Mouse (Mus musculus) kidney, postnatal 10 days (tissue): ENCODE results near the gene Tomm40.
A peak's percentile ranks its signal among the peaks of the same experiment; 100 is the strongest.

Experiments
- DNase-seq: peaks from one replicate; pipeline ENCODE4 v3.0.0; 2021; ENCODE audit warnings: mixed read lengths

Tomm40 gene

DNA sequence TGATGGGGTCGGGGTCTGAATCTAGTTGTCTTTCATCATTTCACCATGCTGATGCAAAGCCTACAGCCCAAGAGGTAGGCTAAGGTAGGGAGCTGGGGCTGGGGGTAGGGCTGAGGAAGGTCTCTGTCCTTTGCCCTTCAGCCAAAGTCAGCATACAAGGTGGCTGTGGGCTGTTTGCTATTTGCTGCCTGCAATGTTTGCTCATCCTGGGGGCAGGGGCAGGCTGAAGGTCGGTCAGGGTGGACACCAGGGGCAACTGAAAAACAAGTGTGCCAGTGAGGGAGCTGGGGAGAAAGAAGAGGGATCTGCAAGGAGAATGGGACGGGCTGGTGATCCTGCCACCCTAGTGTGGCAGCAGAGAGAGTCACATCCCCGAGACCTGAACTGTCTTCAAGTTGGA is 29.9 kb downstream of the Tomm40 start:
- DNase-seq = no peak

DNA sequence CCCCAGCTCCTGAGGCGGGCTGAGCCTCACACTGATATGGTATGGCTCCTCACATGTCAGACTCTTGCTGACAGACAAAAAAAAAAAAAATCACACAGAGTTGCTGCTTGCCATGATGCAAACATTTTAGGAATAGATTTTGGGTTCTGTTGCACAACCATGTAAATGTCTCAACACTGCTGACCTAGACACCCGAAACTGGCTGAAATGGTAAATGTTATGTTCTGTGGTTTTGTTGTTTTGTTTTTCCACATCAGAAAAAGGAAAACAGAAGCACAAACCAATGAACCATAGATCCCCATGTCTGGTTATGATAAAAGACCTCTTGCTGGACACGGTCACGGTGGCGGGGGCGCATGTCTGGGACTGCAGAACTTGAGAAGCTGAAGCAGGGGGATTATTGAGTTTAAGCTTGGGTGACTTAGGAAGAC is 31.5 kb downstream of the Tomm40 start:
- DNase-seq = no peak

DNA sequence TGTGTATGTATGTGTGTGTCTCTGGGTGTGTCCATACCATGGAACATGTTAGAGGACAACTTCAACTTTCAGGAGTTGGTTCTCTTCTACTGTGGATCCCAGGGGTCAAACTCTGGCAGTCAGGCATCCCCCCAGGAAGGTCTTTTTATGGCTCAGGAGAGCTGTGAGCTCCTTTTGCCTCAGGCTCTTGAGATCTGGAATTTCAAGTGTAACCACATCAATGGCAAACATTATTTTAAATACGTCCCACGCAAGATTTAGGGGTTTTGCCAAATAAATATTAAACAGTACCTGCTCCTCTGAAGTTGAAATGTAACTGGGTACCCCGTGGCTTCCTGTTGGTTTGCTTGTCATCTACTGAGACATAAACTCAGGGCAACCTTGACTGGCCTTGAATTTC is 32.3 kb downstream of the Tomm40 start:
- no peak for DNase-seq

DNA sequence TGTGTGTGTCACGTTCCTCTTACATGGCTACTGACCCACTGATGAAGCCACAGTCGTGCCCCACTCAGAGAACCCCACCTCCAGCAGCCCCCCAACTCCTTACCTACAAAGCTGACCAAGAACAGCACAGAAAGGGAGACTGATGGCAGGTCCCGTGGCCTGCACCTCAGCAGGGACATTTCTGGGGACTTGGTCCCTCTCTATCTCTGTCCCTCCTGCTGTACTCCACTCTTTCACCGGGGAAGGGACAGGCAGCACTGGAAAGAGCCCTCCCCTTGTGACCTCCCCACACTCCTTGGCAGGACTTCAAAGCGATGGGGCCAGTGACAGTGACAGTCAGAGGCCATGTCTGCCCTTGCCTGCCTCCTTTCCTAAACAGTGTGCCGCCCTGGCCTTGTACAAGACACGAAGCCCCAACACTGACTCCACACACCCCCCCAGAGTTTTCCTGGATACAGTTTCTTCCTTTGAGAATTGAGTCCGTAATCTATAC is 34.0 kb downstream of the Tomm40 start, which contains the start of the genes Gm44805 and Apoc4:
TSS of gene Gm44805 (minus strand) at position 222 of the 493 bp plus-strand sequence.
TSS of gene Apoc4 (minus strand) at position 278 of the 493 bp plus-strand sequence.
- no peak for DNase-seq

DNA sequence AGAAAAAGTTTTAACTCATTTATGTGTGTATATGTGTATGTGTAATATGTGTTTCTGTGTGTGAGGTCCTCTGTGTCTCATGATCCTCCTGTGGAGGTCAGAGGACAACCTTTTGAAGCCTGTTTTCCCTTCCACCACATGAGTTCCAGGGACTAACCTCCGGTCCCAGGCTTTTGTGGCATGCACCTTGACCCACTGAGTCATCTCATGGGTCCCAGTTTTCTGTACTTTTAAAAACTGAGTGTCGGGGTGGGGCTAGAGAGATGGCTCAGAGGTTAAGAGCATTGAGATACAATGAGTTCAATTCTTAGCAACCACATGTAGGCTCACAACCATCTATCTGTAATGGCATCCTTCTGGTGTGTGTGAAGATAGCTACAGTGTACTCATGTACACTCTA is 34.5 kb downstream of the Tomm40 start:
- DNase-seq = no peak

DNA sequence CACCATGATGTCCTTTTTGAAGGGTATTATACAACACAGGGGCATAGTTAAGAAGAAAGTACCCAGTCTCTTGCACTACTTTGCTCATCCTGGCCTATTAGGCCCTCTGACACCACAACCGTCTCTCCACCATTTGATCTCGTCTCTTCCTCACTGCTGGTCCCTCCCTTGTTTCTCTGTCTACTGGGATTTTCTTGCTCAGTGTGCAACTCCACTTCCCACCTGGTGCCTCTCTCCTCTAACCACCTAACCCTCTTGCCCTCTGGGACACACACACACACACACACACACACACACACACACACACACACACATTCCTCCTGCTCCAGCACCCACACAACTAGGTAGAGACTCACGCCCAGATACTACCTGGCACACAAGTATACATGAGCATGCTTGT is 36.3 kb downstream of the Tomm40 start:
- DNase-seq = no peak

DNA sequence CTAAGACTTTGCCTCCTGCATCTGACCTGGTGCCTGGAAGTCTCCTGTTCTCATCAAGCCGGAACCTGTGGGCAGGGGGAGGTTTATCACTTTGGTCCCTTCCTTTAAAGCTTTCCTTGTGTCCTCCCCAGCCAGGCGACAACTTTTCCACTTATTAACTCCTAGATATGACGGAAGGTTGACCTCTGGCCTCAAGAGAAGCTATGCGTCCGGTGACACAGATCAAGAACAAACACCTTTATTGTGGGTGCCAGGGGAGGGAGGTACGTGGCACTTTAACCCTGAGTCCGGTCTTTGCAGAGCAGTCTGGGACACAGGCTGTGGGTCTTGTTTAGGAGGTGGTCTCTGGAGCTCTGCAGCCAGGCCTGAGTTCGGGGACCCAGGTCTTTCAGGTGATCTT is 37.4 kb downstream of the Tomm40 start, which contains the start of gene Apoc2:
TSS of gene Apoc2 (minus strand) at position 70 of the 400 bp plus-strand sequence.
- no peak for DNase-seq

DNA sequence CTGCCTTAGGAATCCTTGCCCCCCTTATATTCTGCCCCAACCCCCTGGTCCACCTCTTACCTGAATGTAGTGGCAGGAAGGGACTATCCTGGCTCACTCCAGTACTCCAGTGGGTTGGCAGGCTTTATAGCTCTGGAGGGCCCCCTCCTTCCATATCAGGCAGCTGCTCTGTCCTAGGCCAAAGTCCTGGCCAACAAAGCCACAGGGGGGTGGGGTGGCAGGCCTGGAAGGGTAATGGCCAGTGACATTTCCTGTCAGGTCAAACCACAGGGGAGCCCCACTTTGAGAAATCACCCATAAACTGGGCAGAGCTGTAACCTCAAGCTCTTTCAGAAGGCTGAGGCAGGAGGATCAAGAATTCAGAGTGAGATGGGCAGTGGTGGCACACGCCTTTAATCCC is 38.6 kb downstream of the Tomm40 start:
- no peak for DNase-seq

DNA sequence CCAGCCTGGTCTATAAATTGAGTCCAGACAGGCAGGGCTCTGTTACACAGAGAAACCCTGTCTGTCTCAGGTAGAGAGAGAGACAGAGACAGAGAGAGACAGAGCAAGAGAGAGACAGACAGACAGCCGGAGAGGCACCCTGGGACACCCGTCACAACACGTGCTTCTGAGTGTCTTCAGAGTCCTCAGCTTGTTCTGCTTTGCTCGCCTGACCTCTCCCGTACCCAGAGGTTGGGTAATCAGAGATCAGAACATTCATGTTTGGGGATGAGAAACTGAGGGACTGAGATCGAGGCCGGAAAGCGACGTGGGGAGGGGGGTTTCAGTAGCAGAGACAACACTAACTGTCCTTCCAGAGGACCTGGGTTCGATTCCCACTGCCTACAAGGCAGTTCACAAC is 39.4 kb downstream of the Tomm40 start:
- no peak for DNase-seq

DNA sequence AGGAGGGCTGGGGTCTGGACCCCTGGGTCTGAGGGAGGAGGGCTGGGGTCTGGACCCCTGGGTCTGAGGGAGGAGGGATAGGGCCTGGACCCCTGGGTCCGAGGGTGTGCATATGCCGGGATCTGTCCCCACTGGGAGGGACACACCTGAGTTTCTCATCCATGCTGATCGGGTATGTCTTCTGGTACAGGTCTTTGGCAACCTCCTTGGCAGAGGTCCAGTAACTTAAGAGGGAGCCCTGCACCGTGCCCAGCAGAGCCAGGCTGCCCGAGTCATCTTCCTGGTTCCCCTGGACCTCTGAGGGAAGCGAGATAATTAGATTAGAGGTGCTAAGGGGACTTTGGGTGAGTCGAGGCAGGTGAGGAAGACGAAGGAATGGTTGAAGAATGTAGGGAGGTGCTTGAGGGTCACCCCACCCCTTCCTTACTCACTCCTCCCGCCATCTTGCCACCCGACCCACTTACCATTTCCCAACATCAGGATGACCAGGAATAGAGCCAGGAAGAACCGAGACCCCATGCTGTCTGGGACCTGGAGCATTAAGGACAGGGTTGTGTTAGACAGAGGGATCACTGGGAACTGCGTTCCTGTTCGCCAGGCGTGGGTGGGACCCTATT is 42.0 kb downstream of the Tomm40 start:
- peak; percentile 11 for DNase-seq

DNA sequence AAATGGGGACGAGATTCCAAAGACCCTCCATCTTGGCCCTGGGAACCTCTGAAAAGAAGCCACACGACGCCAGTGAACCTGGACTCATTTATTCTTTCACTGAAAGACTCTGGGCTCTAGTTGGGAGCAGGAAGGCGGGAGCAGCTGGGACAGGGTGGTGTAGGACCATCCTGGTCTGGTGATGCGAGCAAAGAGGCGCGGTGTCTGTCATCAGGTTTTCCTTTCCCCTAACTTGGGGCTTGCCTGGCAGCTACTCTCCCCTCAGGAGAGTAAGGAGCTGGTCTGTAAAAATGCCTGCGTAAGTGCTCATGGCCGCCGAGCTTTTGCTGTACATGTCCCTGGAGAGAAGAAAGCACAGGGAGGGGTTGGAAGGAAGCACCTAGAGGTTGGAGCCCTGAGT is 43.7 kb downstream of the Tomm40 start:
- DNase-seq = no peak

DNA sequence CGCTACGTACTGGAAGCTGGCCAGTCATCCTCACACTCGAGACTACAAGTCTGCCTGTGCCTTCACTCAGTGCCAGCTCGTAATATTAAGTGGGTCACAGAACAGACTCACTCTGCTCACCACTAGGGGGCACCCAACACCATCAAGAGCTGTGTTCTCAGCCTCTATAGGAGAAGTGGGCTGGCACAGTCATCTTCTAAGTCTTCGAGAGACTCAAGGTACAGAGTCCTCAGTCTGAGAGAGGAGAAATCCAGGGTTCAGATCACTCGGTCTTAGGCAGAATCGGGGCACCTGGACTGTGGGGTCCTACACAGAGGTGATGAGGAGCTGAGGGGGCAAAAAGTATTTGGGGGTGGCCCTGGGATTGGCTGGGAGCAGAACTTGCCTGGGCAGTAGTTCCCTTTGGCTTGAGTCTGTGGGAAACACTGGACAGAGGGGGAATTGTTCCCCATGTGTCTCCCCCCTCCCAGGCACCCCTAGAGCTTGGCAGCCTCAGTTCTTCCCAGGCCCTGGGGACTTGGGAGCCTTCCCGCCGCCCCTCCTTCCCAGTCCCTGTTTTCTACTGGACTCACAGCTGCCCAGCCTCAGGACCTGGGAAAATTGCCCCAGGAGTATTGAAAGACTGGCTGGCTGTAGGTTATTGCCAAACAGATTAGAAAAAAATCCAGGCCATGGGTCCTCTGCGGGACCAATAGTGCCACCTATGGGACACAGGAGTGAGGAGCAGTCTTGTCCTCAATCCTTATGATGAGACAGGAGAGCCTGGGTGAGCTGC is 46.1 kb downstream of the Tomm40 start:
- peak; percentile 96 for DNase-seq

DNA sequence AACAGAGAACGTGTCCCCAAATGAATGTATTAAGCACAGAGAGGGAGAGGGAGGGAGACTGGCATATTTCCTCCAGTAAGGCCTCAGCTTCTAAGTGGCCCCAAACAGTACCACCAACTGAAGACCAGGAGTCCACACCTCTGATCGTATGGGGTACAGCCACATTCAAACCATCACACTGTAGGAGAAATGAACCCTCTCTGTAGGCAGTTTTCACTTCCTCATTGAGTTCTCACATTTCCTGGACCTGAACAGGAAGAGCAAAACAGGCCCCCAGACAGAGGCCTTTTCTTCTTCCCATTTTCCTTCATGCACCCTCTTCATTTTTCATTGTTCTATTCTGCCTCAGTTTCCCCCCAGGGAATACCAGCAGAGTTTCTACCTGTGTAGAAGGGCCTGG is 47.8 kb downstream of the Tomm40 start:
- DNase-seq = no peak

DNA sequence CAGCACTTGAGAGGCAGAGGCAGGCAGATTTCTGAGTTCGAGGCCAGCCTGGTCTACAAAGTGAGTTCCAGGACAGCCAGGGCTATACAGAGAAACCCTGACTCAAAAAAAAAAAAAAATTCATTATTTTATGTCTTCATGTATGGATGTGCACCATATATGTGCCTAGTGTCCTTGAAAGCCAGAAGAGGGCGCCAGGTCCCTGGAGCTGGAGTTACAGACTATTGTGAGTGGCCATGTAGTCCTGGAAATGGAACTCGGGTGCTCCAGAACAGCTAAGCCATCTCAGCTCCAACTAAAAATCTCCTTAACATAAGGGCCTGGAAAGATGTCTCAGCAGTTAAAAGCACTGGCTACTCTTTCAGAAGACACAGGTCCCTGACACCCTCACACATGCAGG is 48.5 kb downstream of the Tomm40 start:
- no peak for DNase-seq

DNA sequence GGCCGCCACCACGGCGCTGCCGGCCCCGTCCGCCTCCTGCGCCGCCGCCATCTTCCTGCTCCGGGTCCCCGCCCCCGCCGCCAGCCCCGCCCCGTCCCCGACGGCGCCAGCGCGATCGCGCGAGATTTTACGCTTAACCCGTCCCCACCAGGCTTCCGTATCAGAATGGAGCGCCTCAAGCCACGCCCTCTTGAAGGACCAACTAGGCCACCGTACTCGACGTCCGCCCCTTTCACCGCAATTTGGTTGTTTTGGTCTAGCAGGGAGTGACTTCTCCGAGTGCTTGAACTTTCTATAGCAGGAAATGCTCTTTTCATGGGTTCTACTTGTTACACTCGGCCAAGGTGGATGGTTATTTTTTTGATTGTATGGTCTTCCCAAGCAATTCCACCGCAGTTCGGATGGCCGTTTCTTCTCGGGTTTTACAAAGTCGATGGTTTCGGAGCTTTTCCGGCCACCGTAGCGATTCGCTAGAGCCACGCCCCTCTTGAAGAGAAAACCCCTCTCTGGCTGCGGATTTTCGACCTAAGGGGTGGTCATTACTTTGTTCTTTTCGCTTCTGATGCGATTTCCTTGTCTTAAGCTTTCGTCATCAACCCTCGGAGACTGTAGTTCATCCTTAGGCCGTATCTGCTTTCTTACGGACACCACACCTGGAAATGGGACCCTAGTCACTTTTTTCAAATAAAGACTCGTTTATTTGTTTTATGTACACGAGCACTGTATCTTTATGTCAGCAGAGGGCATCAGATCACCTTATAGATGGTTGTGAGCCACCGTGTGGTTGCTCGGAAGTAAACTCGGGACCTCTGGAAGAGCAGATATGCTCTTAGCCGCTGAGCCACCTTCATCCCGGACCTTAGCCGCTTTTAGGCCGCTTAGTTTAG is 50.0 kb downstream of the Tomm40 start, which contains the start of gene Clptm1:
TSS of gene Clptm1 (minus strand) at position 79 of the 887 bp plus-strand sequence.
- DNase-seq = peak; percentile 98

DNA sequence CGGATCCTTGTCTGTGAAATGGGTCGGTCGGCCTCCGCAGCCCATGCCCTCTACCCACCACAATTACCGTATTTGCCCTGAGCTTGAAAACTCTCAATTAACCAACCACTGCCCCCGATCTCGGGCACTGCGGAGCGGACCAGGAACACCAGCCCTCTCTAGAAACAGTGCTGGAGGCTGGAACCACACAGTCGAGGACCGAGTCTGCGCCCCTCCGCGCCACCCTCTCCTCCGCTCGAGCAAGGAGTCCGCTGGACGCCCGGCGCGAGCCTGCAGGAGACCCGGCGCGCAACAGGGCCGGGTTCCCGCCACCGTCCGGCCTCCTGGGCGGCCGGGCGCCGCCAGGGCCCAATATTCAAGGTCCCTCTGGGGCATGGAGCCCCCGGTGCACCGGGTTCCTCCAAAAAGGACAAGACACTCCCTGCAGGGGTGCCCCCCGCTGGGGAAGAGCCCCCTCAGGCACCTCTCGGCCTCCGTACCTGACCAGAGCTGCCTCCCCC is 50.7 kb downstream of the Tomm40 start:
- no peak for DNase-seq

DNA sequence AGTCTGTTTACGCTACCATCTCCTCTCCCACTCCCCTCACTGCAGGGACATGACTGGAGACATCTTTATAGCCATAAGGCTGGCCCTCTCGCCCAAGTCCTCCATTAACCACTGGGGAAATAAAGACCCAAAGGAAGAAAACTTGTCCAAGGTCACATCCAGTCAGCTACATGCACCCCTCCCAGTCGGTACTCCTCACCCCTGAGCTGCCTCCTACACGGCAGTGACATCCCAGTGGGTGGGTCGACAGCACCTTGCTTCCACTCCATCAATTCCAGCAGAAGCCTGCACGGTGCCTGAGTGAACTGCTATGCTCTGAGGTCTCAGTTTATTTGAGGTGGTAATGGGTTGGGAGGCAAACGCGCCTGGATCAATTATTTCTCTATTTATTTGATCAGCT is 51.3 kb downstream of the Tomm40 start:
- DNase-seq = peak; percentile 20

DNA sequence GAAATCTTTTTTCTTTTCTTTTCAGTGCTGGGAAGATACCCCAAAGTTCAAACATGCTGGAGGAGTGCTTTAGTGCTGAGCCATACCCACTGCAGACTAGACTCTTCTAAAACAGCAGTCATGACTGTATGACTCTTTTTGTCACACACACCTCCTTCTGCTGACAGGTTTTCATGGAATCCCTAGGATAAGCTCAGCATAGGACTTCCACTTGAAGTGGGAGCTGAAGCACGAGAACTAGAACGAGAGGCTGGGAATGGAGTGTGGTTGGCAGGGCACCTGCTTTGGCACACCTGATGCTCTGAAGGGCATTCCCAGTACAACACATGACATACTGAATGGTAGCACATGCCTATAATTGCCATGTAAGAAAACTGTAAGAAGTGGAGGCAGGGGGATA is 62.6 kb downstream of the Tomm40 start:
- no peak for DNase-seq
